Mouse (Mus musculus) liver, embryonic 11.5 days (tissue): ENCODE results near the gene Cyp2j5. TPM values are rescaled to one million over a fixed set of nuclear protein-coding genes. Genes with fewer than 3 reads are reported as not detected.
"Not testable (repeated sequence)": the region's sequence is repeated elsewhere in the genome, so short reads cannot be mapped to it uniquely, and the experiment has no call there.

ENCODE experiments used
- ATAC-seq: fragments of 200-750 bp; cut with Nextera tagmentation; replicated peaks from 2 replicates; pipeline ENCODE4 v1.8.0; 2017; ENCODE audit warnings: moderate number of reproducible peaks, mild to moderate bottlenecking, moderate TSS enrichment, moderate library complexity; ENCODE audit not compliant: low FRiP score
- DNase-seq: peaks from one replicate; pipeline ENCODE4 v3.0.0-alpha.2; 2017; ENCODE audit warnings: low spot score
- H3K27ac ChIP-seq: fragments of 300-500 bp; sonication (generic); 2 replicates; pipeline ENCODE4 v1.5.1; 2014; ENCODE audit warnings: mild to moderate bottlenecking, low read depth, low read length, control low read depth
- H3K27me3 ChIP-seq: fragments of 300-500 bp; sonication (generic); replicated peaks from 2 replicates; pipeline ENCODE4 v1.6.1; 2014; ENCODE audit warnings: low read length, mixed read lengths; ENCODE audit not compliant: control insufficient read depth, insufficient read depth
- H3K36me3 ChIP-seq: fragments of 300-500 bp; sonication (generic); 2 replicates; pipeline ENCODE4 v1.6.1; 2014; ENCODE audit warnings: mild to moderate bottlenecking, low read length, moderate library complexity, mixed read lengths; ENCODE audit not compliant: control insufficient read depth, insufficient read depth
- H3K4me1 ChIP-seq: fragments of 300-500 bp; sonication (generic); replicated peaks from 2 replicates; pipeline ENCODE4 v1.6.1; 2014; ENCODE audit warnings: low read length, mixed read lengths; ENCODE audit not compliant: control insufficient read depth, insufficient read depth
- H3K4me2 ChIP-seq: fragments of 300-500 bp; sonication (generic); 2 replicates; pipeline ENCODE4 v1.6.1; 2014; ENCODE audit warnings: mild to moderate bottlenecking, control low read depth, moderate library complexity
- H3K4me3 ChIP-seq: fragments of 300-500 bp; sonication (generic); 2 replicates; pipeline ENCODE4 v1.5.1; 2014; ENCODE audit warnings: low read depth, low read length, control low read depth
- H3K9ac ChIP-seq: fragments of 300-500 bp; sonication (generic); 2 replicates; pipeline ENCODE4 v1.6.1; 2014; ENCODE audit warnings: low read depth, low read length, control low read depth
- H3K9me3 ChIP-seq: fragments of 300-500 bp; sonication (generic); 2 replicates; pipeline ENCODE4 v1.6.1; 2016; ENCODE audit warnings: low read length, inconsistent platforms, mixed read lengths; ENCODE audit not compliant: control insufficient read depth
- WGBS: fragments of 180-500 bp; shearing (Covaris S2); extraction: QIAGEN DNeasy Blood & Tissue Kit; methylation state at CpG from one replicate; pipeline ENCODE4 v1.1.7; 2014; 5-methylcytosine and 5-hydroxymethylcytosine counted together
- polyA plus RNA-seq: library from polyadenylated mRNA; unstranded; fragments of >200 nt; fragmentation: Nextera tagmentation; extraction: Ambion mirVana; gene quantifications from 2 replicates; pipeline ENCODE4 v1.2.1, GENCODE M21; 2014

The Cyp2j5 gene
- polyA plus RNA-seq, 1 experiment from 2014 or later = 0.10 TPM

DNA sequence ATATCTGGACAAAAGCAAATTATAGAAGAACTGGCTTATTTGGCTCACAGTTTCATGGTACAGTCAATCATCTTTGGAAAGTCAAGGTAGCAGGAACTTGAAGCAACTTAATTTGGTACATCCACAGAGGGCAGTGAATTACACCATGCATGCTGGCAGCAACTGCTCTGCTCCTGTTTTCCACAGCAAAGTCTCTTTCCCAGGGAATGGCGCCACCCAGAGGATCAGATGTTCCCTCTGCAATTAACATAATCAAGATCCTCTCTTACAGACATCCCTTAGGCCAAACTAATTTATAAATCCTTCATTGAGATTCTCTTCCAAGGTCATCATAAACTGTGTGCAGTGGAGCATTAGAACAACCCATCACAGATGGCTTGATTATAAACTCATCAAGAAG is 16.3 kb upstream of the Cyp2j5 start:
- Histone ChIP-seq H3K27me3 (no peaks in the 10 kb centered on the region), H3K27ac (no peak overlapping the region), H3K4me3 (no peak overlapping the region), H3K4me2 (no peak overlapping the region), H3K36me3 (no peaks in the 10 kb centered on the region), H3K9me3 (no peaks in the 10 kb centered on the region), H3K4me1 (no peaks in the 10 kb centered on the region), H3K9ac (no peak overlapping the region)
- 26% methylated on average over 1 of the region's 1 CpGs for WGBS
- ATAC-seq (no peak), DNase-seq (no peak)

DNA sequence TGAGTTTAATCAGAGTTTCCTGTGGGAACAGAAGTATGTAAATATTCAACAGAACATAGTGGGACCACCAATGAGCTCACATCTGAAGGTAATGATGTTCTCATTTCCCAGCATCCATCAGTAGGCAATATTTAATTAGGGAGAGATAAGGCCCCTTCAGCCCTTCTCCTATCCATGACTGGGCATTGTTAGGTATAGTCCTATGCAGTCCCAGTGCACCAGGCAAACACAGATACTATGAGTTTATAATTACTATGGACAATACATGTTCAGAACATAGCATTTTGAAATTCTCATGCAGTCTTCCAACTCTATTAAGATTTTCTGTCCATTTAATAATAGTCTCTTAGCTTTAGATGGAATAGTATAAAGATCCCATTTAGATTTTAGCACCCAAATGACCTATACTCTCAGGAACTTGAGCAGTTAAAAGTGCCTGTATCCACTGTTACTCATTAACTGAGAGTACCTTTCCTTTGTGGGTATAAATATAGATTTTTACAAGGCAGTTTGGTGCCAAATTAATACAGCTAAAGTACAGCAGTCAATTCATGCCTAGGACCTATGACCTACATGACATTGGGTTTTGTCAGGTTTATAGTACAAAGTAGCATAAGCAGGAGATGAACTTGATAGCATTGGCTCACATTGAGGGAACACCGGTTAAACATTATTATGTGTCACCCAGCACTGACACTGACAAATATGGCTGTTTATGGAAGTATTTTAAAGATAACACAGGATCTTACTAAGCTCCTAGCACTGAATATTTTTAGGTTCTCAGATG is 907 bp upstream of the Cyp2j5 start:
- ATAC-seq = no peak
- no peak overlapping the region for H3K4me2 ChIP-seq
- no peaks in the 10 kb centered on the region for H3K4me1 ChIP-seq
- WGBS = 91% methylated on average over 1 of the region's 1 CpGs
- H3K36me3 ChIP-seq = no peaks in the 10 kb centered on the region
- no peak for DNase-seq
- H3K9ac ChIP-seq = no peak overlapping the region
- no peak overlapping the region for H3K4me3 ChIP-seq
- no peak overlapping the region for H3K27ac ChIP-seq
- no peaks in the 10 kb centered on the region for H3K9me3 ChIP-seq
- H3K27me3 ChIP-seq = no peaks in the 10 kb centered on the region

DNA sequence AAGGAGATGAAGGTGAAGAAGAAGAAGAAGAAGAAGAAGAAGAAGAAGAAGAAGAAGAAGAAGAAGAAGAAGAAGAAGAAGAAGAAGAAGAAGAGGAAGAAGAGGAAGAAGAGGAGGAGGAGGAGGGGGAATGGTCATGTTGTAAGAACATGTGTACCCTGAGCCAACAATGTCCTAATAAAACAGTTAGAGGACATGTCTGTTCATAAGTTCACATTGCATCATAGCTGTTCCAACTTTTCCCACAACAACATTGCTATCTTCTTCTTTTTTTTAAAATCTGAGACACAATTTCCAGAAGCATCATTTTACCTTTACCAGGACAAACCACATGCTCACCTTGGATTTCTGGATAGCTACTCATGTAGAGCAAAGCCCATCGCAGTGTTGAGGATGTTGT is 28.5 kb downstream of the Cyp2j5 start:
- Histone ChIP-seq H3K27ac (no peak overlapping the region), H3K9me3 (no peaks in the 10 kb centered on the region)
- WGBS = 72% methylated on average over 1 of the region's 1 CpGs

DNA sequence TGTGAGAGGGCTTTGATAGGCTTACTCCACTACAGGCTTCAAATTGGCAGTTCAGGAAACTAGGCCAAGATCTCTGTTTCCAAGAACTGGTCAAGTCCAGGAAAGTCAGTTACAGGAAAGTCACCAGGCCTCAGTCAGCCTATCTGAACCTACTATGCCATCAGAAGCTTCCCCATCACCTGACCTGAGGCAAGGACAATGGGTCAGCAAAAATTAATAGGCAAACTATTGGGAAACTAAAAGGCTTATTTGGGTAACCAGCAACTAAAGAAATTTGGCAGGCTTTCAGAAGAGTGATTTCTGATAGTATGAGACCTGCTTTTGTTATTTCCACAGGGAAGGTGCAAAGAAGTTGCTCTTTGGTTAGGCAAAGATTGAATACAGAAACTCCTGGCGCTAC is 41.5 kb downstream of the Cyp2j5 start:
- Histone ChIP-seq H3K36me3 (no peaks in the 10 kb centered on the region), H3K4me2 (no peak overlapping the region), H3K4me1 (no peaks in the 10 kb centered on the region), H3K9me3 (no peaks in the 10 kb centered on the region), H3K4me3 (no peak overlapping the region), H3K27ac (no peak overlapping the region), H3K9ac (no peak overlapping the region), H3K27me3 (no peaks in the 10 kb centered on the region)
- WGBS = 82% methylated on average over 1 of the region's 1 CpGs
- no peak for ATAC-seq
- DNase-seq = no peak

More for the DNA sequence above, 28.5 kb downstream of the Cyp2j5 start:
- Histone ChIP-seq H3K9ac (no peak overlapping the region), H3K27me3 (no peaks in the 10 kb centered on the region), H3K4me2 (no peak overlapping the region), H3K36me3 (no peaks in the 10 kb centered on the region), H3K4me1 (no peaks in the 10 kb centered on the region), H3K4me3 (no peak overlapping the region)
- ATAC-seq (no peak), DNase-seq (no peak)

DNA sequence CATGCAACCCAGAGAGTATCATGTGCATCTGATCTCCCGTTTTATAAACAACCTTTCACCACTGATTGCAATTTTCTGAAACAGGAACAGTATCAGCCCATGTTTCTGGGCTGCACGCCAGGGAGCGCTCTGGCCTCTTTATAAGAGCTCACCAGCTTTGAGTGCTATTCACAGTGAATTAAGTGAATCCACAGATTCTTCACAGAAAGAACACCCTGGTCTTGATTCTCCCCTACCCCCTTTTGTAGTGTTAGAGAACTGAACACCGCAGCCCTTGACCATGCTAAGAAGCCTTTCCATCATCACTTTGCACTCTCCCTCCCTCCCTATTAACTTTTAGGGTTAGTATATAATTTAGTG is 72.2 kb downstream of the Cyp2j5 start:
- Histone ChIP-seq H3K27ac (no peak overlapping the region), H3K36me3 (no peaks in the 10 kb centered on the region), H3K4me1 (no peaks in the 10 kb centered on the region), H3K9ac (no peak overlapping the region), H3K4me2 (no peak overlapping the region), H3K4me3 (no peak overlapping the region), H3K9me3 (no peaks in the 10 kb centered on the region), H3K27me3 (no peaks in the 10 kb centered on the region)
- ATAC-seq (peak; percentile 15; the same call in 1 of the 2 replicates), DNase-seq (no peak)
- WGBS = 40% methylated on average over 4 of the region's 4 CpGs

DNA sequence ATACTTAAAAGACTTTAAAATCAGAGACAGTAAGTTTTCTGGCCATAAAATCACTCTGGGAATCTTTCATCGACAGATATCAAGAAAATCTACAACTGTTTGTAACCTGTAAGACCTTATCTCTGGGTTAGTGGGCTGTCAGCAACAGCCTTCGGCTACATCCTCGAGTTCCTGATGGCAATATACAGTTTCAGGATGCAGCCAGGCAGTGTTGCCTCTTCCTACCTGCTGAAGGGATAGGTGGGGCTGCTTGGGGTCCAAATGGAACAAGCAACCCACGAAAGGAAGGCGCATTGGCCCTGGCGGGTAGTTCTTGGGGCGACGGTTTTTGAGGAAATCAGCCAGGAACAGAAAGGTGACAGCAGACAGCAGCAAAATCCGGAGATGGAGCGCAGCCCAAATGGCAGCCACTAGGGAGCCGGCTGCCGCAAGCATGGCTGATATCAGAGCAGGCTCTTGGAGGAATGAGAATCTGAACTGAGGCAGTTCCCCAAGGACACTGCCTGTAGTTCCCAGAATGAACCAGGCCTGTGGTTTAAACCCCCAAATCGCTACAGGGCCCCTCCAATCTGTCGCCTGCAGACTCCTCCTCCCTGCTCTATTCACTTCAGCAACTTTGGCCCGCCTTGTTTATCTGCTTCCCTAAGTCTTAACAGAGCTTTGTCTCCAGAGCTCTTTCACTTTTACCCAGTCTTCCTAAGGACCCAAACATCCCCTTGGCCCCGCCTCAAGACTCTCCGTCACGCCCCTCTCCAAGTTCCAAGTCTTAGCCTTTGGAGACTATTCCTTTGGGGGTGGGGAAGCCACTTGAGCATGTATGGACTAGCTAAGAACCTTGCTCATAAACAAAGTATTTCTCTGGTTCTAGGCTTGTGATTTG is 72.8 kb downstream of the Cyp2j5 start, which contains the start of gene Cyp2j9:
Gene Cyp2j9, minus strand, starts transcription at position 668 of the 880 bp plus-strand sequence.
- Histone ChIP-seq H3K4me2 (peak within 1 kb of the TSS; percentile 59), H3K4me3 (peak within 1 kb of the TSS; percentile 29; the same call in 1 of the 2 replicates), H3K4me1 (no peaks in the 10 kb centered on the region), H3K9ac (no peak within 1 kb of the TSS), H3K27ac (no peak within 1 kb of the TSS), H3K9me3 (no peaks in the 10 kb centered on the region), H3K27me3 (no peaks in the 10 kb centered on the region), H3K36me3 (no peaks in the 10 kb centered on the region)
- ATAC-seq = peak; percentile 39
- WGBS = 7% methylated on average over 18 of the region's 18 CpGs
- DNase-seq = peak; percentile 37

DNA sequence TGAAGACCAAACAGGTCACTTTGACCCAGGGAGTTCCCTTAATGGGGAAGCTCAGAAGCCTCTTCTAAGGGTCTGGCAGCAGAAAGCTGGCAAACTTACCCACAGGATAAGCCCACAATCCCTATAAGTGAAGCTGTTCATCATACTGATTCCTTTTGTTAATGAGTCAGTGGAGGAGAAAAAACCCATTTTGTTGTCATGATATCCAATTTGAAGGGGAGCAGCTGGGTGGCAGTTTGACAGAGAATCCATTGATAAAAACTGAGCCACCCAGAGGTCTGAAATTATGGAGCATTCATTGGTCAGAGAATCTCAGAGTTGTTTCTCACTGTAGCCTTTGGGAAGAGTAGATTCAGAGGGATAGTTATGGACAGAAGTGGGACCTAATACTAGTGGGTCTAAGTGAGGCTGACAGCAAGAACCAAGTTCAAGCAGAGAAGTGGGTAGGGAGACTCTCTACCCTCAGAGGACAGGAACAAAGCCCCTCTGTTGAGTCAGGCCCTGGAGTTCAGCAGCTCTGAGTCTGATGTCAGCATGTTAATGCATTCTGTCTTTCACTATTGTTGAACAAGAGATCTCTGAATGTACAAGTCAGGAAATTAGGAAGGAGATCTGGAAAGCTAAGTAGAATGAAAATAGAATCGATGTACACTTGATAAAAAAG is 82.4 kb downstream of the Cyp2j5 start:
- no peak overlapping the region for H3K4me3 ChIP-seq
- H3K4me1 ChIP-seq = no peaks in the 10 kb centered on the region
- H3K36me3 ChIP-seq = no peaks in the 10 kb centered on the region
- no peak overlapping the region for H3K9ac ChIP-seq
- no peaks in the 10 kb centered on the region for H3K9me3 ChIP-seq
- ATAC-seq = no peak
- DNase-seq = no peak
- no peak overlapping the region for H3K27ac ChIP-seq
- H3K4me2 ChIP-seq = no peak overlapping the region
- 72% methylated on average over 1 of the region's 1 CpGs for WGBS
- H3K27me3 ChIP-seq = no peaks in the 10 kb centered on the region

DNA sequence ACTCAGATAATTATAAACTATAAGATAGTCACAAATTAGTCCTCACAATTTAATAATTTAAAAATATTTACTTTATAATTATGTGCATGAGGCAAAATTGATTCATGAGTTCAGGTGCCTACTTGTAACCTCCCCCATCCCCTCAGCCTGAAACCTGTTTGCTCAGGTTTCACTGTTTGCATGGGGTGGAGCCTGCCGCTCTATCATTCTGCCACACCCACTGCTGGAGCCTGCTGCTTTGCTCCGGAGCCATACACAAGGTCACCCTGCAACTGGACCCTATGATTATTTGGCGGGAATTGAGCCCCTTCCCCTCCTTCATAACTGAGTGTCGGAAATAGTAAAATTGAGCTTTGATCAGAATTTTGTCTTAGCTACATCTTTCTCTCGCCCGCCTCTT is 83.6 kb downstream of the Cyp2j5 start:
- ATAC-seq, DNase-seq: not testable (repeated sequence)

More for the DNA sequence above, 83.6 kb downstream of the Cyp2j5 start:
- not testable (repeated sequence) for H3K4me3 ChIP-seq, H3K36me3 ChIP-seq, H3K27me3 ChIP-seq, H3K4me2 ChIP-seq, H3K9ac ChIP-seq, H3K9me3 ChIP-seq, H3K4me1 ChIP-seq, H3K27ac ChIP-seq
- WGBS = 59% methylated on average over 6 of the region's 6 CpGs
